Mouse (Mus musculus) thymus, adult 2 months (tissue): Measurements from ENCODE around the gene Tppp3. TPM values are rescaled to one million over a fixed set of nuclear protein-coding genes. Genes with fewer than 3 reads are reported as not detected.

Experiments used
- DNase-seq: peaks from one replicate; pipeline ENCODE4 v3.0.0; 2021
- H3K27ac ChIP-seq: fragments of 200-500 bp; 2 replicates; pipeline ENCODE4 v1.5.1; 2012; ENCODE audit warnings: low read length, control low read depth; ENCODE audit not compliant: control insufficient read depth, insufficient read depth
- H3K27me3 ChIP-seq: fragments of 200-500 bp; 2 replicates; pipeline ENCODE4 v1.6.1; 2012; ENCODE audit warnings: mild to moderate bottlenecking, low read length, moderate library complexity, mixed read lengths; ENCODE audit not compliant: control insufficient read depth, insufficient read depth
- H3K36me3 ChIP-seq: fragments of 200-500 bp; 2 replicates; pipeline ENCODE4 v1.6.1; 2012; ENCODE audit warnings: mild to moderate bottlenecking, low read length, moderate library complexity; ENCODE audit not compliant: control insufficient read depth, insufficient read depth
- H3K4me1 ChIP-seq: fragments of 200-500 bp; replicated peaks from 2 replicates; pipeline ENCODE4 v1.6.1; 2012; ENCODE audit warnings: low read length; ENCODE audit not compliant: control insufficient read depth, insufficient read depth
- H3K4me3 ChIP-seq: fragments of 200-500 bp; 2 replicates; pipeline ENCODE4 v1.5.1; 2012; ENCODE audit warnings: mild to moderate bottlenecking, low read length, control low read depth, moderate library complexity; ENCODE audit not compliant: control insufficient read depth, insufficient read depth
- CTCF ChIP-seq: fragments of 200-500 bp; IDR thresholded peaks from 2 replicates; pipeline ENCODE4 v1.5.1; 2012; ENCODE audit warnings: mild to moderate bottlenecking, control low read depth, low read length, moderate library complexity, borderline replicate concordance; ENCODE audit not compliant: control insufficient read depth, poor library complexity, insufficient read depth; ENCODE audit errors: extremely low read depth
- POLR2A ChIP-seq: fragments of 200-500 bp; IDR thresholded peaks from 2 replicates; pipeline ENCODE4 v1.6.1; 2012; ENCODE audit warnings: mild to moderate bottlenecking, low read length, control low read depth, moderate library complexity; ENCODE audit not compliant: control insufficient read depth, poor library complexity, insufficient read depth; ENCODE audit errors: extremely low read depth
- WGBS: fragments of 180-500 bp; shearing (Covaris S2); methylation state at CpG from one replicate; pipeline ENCODE4 v1.1.7; 2018; 5-methylcytosine and 5-hydroxymethylcytosine counted together
- polyA plus RNA-seq: library from polyadenylated mRNA; depleted of rRNA; stranded (reverse); fragments of >200 nt; gene quantifications from 2 replicates; pipeline ENCODE4 v1.2.3, GENCODE M21; 2012

The Tppp3 gene
- polyA plus RNA-seq, 1 experiment = 27.8 TPM

DNA sequence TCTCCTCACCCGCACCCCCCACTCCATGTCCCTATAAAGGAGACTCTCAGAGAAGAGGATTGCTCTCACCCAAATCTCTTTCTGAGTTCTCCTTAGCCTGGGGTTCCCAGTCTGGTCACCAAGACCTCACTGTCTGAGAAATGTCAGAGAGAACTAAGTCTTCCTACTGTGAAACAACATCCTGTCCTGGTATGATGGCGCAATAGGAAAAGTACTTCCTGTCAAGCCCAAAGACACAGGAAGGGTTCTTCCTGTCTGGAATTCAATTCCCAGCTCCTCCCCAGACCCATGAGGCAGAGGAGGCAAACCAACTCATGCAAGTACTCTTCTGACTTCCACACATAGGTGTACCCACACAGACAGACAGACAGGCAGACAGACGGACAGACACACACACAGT is 33.3 kb upstream of the Tppp3 start:
- Histone ChIP-seq H3K27me3 (no peaks in the 10 kb centered on the region), H3K4me1 (peaks cover 4% of the 10 kb centered on the region; the same call in 1 of the 2 replicates), H3K27ac (no peak overlapping the region), H3K4me3 (no peak overlapping the region), H3K36me3 (no peaks in the 10 kb centered on the region)
- WGBS = 92% methylated on average over 3 of the region's 3 CpGs
- no peak for DNase-seq
- no peak for TF ChIP-seq CTCF
- no peak for TF ChIP-seq POLR2A

DNA sequence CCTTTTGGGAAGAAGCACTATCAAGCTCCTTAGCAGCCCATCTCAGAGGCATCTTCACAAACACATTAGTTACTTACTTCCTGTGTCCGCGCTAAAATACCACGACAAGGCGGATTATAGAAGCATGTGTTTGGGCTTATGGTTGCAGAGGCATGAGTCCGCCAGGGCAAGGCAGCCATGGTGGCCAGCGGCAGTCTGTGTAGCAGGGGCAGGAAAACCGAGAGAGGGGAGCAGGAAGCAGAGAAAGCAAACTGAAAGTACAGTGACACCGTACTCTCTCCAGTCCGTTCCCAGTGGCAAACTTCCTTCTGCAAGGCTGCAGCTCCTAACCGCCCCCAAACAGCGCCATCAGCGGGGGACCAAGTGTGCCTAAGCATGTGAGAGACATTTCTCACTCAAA is 28.5 kb upstream of the Tppp3 start:
- peak overlapping the region; percentile 28 for H3K4me3 ChIP-seq
- WGBS = 58% methylated on average over 12 of the region's 12 CpGs
- no peak overlapping the region for H3K27ac ChIP-seq
- TF ChIP-seq POLR2A (no peak), CTCF (no peak)
- DNase-seq = no peak
- peaks cover 10% of the 10 kb centered on the region for H3K4me1 ChIP-seq
- no peaks in the 10 kb centered on the region for H3K36me3 ChIP-seq
- no peaks in the 10 kb centered on the region for H3K27me3 ChIP-seq

DNA sequence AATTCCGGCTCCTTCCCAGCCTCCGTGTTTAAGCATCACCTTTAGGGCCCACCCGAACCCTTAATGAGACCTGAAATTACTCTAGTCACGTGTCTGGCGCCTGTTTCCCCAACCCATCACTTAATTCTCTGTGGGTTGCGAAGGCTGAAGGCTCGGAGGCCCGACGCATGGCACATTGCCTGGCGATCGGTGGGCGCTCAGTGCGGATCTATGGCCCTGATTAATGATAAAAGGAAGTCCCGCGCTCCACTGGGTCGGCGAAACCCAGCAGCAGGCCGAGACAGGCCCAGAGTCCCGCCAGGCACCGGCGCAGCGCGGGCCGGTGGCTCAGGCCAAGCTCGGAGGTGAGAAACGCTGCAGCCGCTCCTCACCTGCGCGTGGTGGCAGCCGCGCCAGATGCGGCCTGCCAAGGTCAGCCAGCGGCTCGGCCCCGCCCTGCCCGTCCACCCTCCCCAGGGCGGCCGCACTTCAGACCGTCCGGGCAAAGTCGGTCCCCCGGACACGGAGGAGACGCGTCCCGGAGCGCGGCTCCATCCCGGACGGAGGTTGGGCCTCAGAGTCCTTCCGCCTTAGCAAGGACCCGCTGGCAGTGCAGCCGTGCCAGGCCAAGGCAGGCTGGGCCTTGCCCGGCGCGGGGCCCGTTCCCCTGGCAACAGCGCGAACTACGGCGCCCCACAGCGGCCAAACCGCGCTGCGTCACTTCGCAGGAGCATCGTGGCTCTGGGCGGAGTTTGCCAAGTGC is 25.3 kb upstream of the Tppp3 start, which contains the start of gene Zdhhc1:
Gene Zdhhc1 (minus strand): TSS at position 464 of the 742 bp plus-strand sequence.
- Histone ChIP-seq H3K27me3 (no peaks in the 10 kb centered on the region), H3K27ac (no peak within 1 kb of the TSS), H3K4me1 (peaks cover 10% of the 10 kb centered on the region), H3K36me3 (no peaks in the 10 kb centered on the region), H3K4me3 (peak within 1 kb of the TSS; percentile 48)
- TF ChIP-seq POLR2A = no peak; the same call in 1 of the 2 replicates
- peak; percentile 65; the same call in 1 of the 2 replicates for TF ChIP-seq CTCF
- 2% methylated on average over 68 of the region's 68 CpGs for WGBS
- peak; percentile 87 for DNase-seq

DNA sequence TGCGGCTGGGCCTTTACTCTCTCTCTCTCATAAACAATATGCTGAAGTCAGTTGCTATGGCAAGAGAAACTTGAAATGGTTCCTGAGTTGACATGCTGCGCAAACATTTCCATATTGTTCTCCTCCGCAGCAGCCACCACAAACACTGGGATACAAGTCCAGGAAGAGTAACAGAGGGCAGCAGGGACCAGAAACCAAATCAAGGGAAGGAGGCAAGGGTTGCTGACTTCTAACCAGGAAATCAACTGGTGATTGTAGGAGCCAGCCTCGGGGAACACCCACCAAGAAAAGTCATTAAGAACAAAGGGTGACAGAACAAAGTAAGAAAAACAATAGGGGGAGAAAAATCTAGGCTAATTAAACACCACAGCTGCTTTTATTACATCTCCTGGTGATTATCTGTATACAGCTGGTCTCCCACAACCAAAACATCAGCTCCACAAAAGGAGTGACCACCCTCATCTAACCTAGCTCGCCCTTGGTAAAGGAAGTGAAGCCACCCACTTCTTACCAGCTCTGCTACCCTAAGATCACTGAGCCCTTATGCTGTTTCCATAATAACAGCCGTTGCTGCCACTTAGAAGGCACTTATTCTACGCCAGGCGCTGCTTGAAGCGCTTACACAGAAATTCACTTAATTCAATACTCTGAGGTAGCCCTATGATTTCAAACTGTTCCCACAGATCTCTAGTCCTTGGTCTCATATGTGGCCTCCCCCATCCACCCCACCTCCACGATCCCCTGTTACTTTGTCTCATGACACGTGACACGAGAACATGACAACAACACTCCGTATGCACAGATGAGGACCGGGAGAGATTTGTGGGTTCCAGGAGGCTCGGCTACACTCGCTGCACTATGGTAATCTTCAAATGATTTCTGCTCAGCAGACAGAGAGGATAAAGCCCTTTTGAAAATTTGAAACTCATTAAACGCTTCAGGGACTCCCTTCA is 24.3 kb upstream of the Tppp3 start:
- Histone ChIP-seq H3K4me3 (no peak overlapping the region), H3K27ac (no peak overlapping the region), H3K27me3 (no peaks in the 10 kb centered on the region), H3K4me1 (peaks cover 10% of the 10 kb centered on the region), H3K36me3 (no peaks in the 10 kb centered on the region)
- no peak for DNase-seq
- TF ChIP-seq CTCF (no peak), POLR2A (no peak)
- WGBS = 78% methylated on average over 17 of the region's 17 CpGs

- WGBS = 95% methylated on average over 3 of the region's 3 CpGs
- no peak for TF ChIP-seq POLR2A
- TF ChIP-seq CTCF = no peak
- Histone ChIP-seq H3K4me1 (peaks cover 6% of the 10 kb centered on the region), H3K36me3 (no peaks in the 10 kb centered on the region), H3K4me3 (no peak overlapping the region), H3K27me3 (no peaks in the 10 kb centered on the region), H3K27ac (no peak overlapping the region)
- DNase-seq = no peak
These were observed 23.2 kb upstream of the Tppp3 start for GRCm38 (mm10) chr8:105494566-105494965.

- H3K36me3 ChIP-seq = no peaks in the 10 kb centered on the region
- DNase-seq = no peak
- 91% methylated on average over 3 of the region's 3 CpGs for WGBS
- H3K27ac ChIP-seq = no peak overlapping the region
- TF ChIP-seq CTCF (no peak), POLR2A (no peak)
- peaks cover 6% of the 10 kb centered on the region for H3K4me1 ChIP-seq
- H3K4me3 ChIP-seq = no peak overlapping the region
- no peaks in the 10 kb centered on the region for H3K27me3 ChIP-seq
These were observed 22.2 kb upstream of the Tppp3 start for GRCm38 (mm10) chr8:105493495-105493894.

GRCm38 (mm10) chr8:105489281-105489680 is 18.0 kb upstream of the Tppp3 start:
- TF ChIP-seq CTCF = no peak
- no peaks in the 10 kb centered on the region for H3K4me1 ChIP-seq
- DNase-seq = no peak
- no peaks in the 10 kb centered on the region for H3K27me3 ChIP-seq
- no peak overlapping the region for H3K4me3 ChIP-seq
- no peaks in the 10 kb centered on the region for H3K36me3 ChIP-seq
- WGBS = 13% methylated on average over 1 of the region's 1 CpGs
- H3K27ac ChIP-seq = no peak overlapping the region
